Mouse (Mus musculus) G1E (cell line): ENCODE data around the gene Gm20683.

Experiments used
- CTCF ChIP-seq: IDR thresholded peaks from 2 replicates; pipeline ENCODE4 v1.5.1; 2012; ENCODE audit warnings: low read depth, low read length, inconsistent platforms, mixed read lengths
- GATA1 ChIP-seq: IDR thresholded peaks from 2 replicates; pipeline ENCODE4 v1.6.1; 2012; ENCODE audit warnings: borderline replicate concordance, low read length, inconsistent platforms, mixed read lengths
- GATA2 ChIP-seq: IDR thresholded peaks from 2 replicates; pipeline ENCODE4 v1.6.1; 2012; ENCODE audit warnings: low read depth, low read length, inconsistent platforms, borderline replicate concordance
- POLR2AphosphoS5 ChIP-seq: IDR thresholded peaks from 2 replicates; pipeline ENCODE4 v1.6.1; 2012; ENCODE audit warnings: low read depth, low read length, inconsistent platforms; ENCODE audit not compliant: insufficient replicate concordance
- TAL1 ChIP-seq: conservative IDR thresholded peaks from 2 replicates; pipeline ENCODE4 v1.6.1; 2012; ENCODE audit warnings: low read depth, low read length, inconsistent platforms, mixed read lengths

- TF ChIP-seq CTCF (no peak), GATA1 (no peak), POLR2AphosphoS5 (no peak), GATA2 (no peak), TAL1 (no peak)
Measured at GRCm38 (mm10) chr17:25886806-25887205, 45.2 kb upstream of the Gm20683 start.
